Mouse (Mus musculus): ENCODE measurements around the gene Bod1. TPM values are rescaled to one million over a fixed set of nuclear protein-coding genes. Genes with fewer than 3 reads are reported as not detected.
A peak's percentile ranks its signal among the peaks of the same experiment; 100 is the strongest.

Gene Bod1
- polyA plus RNA-seq, 1 experiment from 2014 or later = 136 TPM

GRCm38 (mm10) chr11:31662214-31662613 is 9.5 kb downstream of the Bod1 start:
- no peaks in the 10 kb centered on the region for H3K4me1 ChIP-seq (replicated peaks)
- peaks cover 67% of the 10 kb centered on the region for H3K36me3 ChIP-seq
- WGBS = 86% methylated on average over 7 of the region's 7 CpGs
- no peaks in the 10 kb centered on the region for H3K9me3 ChIP-seq
- DNase-seq (ENCODE audit: low spot score) = no peak
- H3K27me3 ChIP-seq (ENCODE audit: insufficient read depth, poor library complexity, severe bottlenecking) = no peaks in the 10 kb centered on the region
- H3K4me3 ChIP-seq = no peak overlapping the region
- no peak overlapping the region for H3K27ac ChIP-seq

GRCm38 (mm10) chr11:31657806-31658175 is 13.9 kb downstream of the Bod1 start:
- peaks cover 23% of the 10 kb centered on the region for H3K36me3 ChIP-seq
- H3K9me3 ChIP-seq = no peaks in the 10 kb centered on the region

GRCm38 (mm10) chr11:31657168-31657805 is 14.4 kb downstream of the Bod1 start:
- DNase-seq (ENCODE audit: low spot score) = no peak
- Histone ChIP-seq H3K4me1 (replicated peaks) (no peaks in the 10 kb centered on the region), H3K9me3 (0 out of 2 replicates have a peak, but pooled peaks cover 4% of the 10 kb centered on the region), H3K4me3 (no peak overlapping the region), H3K36me3 (peaks cover 18% of the 10 kb centered on the region), H3K27ac (no peak overlapping the region), H3K27me3 (ENCODE audit: insufficient read depth, poor library complexity, severe bottlenecking) (no peaks in the 10 kb centered on the region)
- WGBS = 72% methylated on average over 5 of the region's 5 CpGs

More at GRCm38 (mm10) chr11:31657806-31658175, 13.9 kb downstream of the Bod1 start:
- no peak for DNase-seq (ENCODE audit: low spot score)
- Histone ChIP-seq H3K27ac (no peak overlapping the region), H3K27me3 (ENCODE audit: insufficient read depth, poor library complexity, severe bottlenecking) (no peaks in the 10 kb centered on the region), H3K4me1 (replicated peaks) (no peaks in the 10 kb centered on the region), H3K4me3 (no peak overlapping the region)

- Histone ChIP-seq H3K27me3 (ENCODE audit: insufficient read depth, poor library complexity, severe bottlenecking) (no peaks in the 10 kb centered on the region), H3K36me3 (no peaks in the 10 kb centered on the region), H3K4me3 (no peak overlapping the region), H3K9me3 (0 out of 2 replicates have a peak, but pooled peaks cover 4% of the 10 kb centered on the region), H3K27ac (no peak overlapping the region), H3K4me1 (replicated peaks) (no peaks in the 10 kb centered on the region)
- 67% methylated on average over 2 of the region's 2 CpGs for WGBS
- DNase-seq (ENCODE audit: low spot score) = no peak
Measured at GRCm38 (mm10) chr11:31649507-31649906, 22.2 kb downstream of the Bod1 start.

GRCm38 (mm10) chr11:31647268-31647667 is 24.4 kb downstream of the Bod1 start:
- Histone ChIP-seq H3K4me1 (replicated peaks) (no peaks in the 10 kb centered on the region), H3K27ac (no peak overlapping the region), H3K27me3 (ENCODE audit: insufficient read depth, poor library complexity, severe bottlenecking) (no peaks in the 10 kb centered on the region), H3K36me3 (no peaks in the 10 kb centered on the region), H3K9me3 (no peaks in the 10 kb centered on the region), H3K4me3 (no peak overlapping the region)
- 86% methylated on average over 10 of the region's 10 CpGs for WGBS
- DNase-seq (ENCODE audit: low spot score) = no peak

GRCm38 (mm10) chr11:31646571-31646970 is 25.1 kb downstream of the Bod1 start:
- WGBS = 83% methylated on average over 1 of the region's 1 CpGs
- H3K27me3 ChIP-seq (ENCODE audit: insufficient read depth, poor library complexity, severe bottlenecking) = no peaks in the 10 kb centered on the region

GRCm38 (mm10) chr11:31643120-31643519 is 28.6 kb downstream of the Bod1 start:
- no peak for DNase-seq (ENCODE audit: low spot score)
- no peaks in the 10 kb centered on the region for H3K9me3 ChIP-seq
- 77% methylated on average over 6 of the region's 6 CpGs for WGBS
- no peaks in the 10 kb centered on the region for H3K27me3 ChIP-seq (ENCODE audit: insufficient read depth, poor library complexity, severe bottlenecking)
- H3K27ac ChIP-seq = no peak overlapping the region
- no peaks in the 10 kb centered on the region for H3K4me1 ChIP-seq (replicated peaks)
- H3K4me3 ChIP-seq = no peak overlapping the region
- H3K36me3 ChIP-seq = no peaks in the 10 kb centered on the region

More at GRCm38 (mm10) chr11:31646571-31646970, 25.1 kb downstream of the Bod1 start:
- DNase-seq (ENCODE audit: low spot score) = no peak
- H3K27ac ChIP-seq = no peak overlapping the region
- H3K36me3 ChIP-seq = no peaks in the 10 kb centered on the region
- H3K9me3 ChIP-seq = no peaks in the 10 kb centered on the region
- no peak overlapping the region for H3K4me3 ChIP-seq
- H3K4me1 ChIP-seq (replicated peaks) = no peaks in the 10 kb centered on the region

GRCm38 (mm10) chr11:31641066-31641810 is 30.4 kb downstream of the Bod1 start:
- no peaks in the 10 kb centered on the region for H3K4me1 ChIP-seq (replicated peaks)

GRCm38 (mm10) chr11:31640187-31640586 is 31.5 kb downstream of the Bod1 start:
- Histone ChIP-seq H3K9me3 (no peaks in the 10 kb centered on the region), H3K27me3 (ENCODE audit: insufficient read depth, poor library complexity, severe bottlenecking) (no peaks in the 10 kb centered on the region), H3K27ac (no peak overlapping the region), H3K4me1 (replicated peaks) (no peaks in the 10 kb centered on the region), H3K36me3 (no peaks in the 10 kb centered on the region), H3K4me3 (no peak overlapping the region)
- no peak for DNase-seq (ENCODE audit: low spot score)
- 74% methylated on average over 5 of the region's 5 CpGs for WGBS

More at GRCm38 (mm10) chr11:31641066-31641810, 30.4 kb downstream of the Bod1 start:
- no peaks in the 10 kb centered on the region for H3K9me3 ChIP-seq
- H3K27ac ChIP-seq = no peak overlapping the region
- H3K27me3 ChIP-seq (ENCODE audit: insufficient read depth, poor library complexity, severe bottlenecking) = no peaks in the 10 kb centered on the region
- WGBS = 49% methylated on average over 3 of the region's 3 CpGs
- no peak for DNase-seq (ENCODE audit: low spot score)
- no peaks in the 10 kb centered on the region for H3K36me3 ChIP-seq
- no peak overlapping the region for H3K4me3 ChIP-seq

- Histone ChIP-seq H3K4me3 (no peak overlapping the region), H3K27me3 (ENCODE audit: insufficient read depth, poor library complexity, severe bottlenecking) (no peaks in the 10 kb centered on the region), H3K4me1 (replicated peaks) (no peaks in the 10 kb centered on the region), H3K27ac (no peak overlapping the region), H3K36me3 (no peaks in the 10 kb centered on the region), H3K9me3 (no peaks in the 10 kb centered on the region)
- DNase-seq (ENCODE audit: low spot score) = peak; percentile 76
- 29% methylated on average over 10 of the region's 10 CpGs for WGBS
Measured at GRCm38 (mm10) chr11:31637788-31638373, 33.8 kb downstream of the Bod1 start.

- H3K4me3 ChIP-seq = no peak overlapping the region
- no peaks in the 10 kb centered on the region for H3K4me1 ChIP-seq (replicated peaks)
- H3K9me3 ChIP-seq = no peaks in the 10 kb centered on the region
- no peaks in the 10 kb centered on the region for H3K27me3 ChIP-seq (ENCODE audit: insufficient read depth, poor library complexity, severe bottlenecking)
- no peaks in the 10 kb centered on the region for H3K36me3 ChIP-seq
- DNase-seq (ENCODE audit: low spot score) = no peak
- 91% methylated on average over 5 of the region's 5 CpGs for WGBS
- no peak overlapping the region for H3K27ac ChIP-seq
Measured at GRCm38 (mm10) chr11:31628700-31629099, 43.0 kb downstream of the Bod1 start.

GRCm38 (mm10) chr11:31620796-31621195 is 50.9 kb downstream of the Bod1 start:
- 55% methylated on average over 2 of the region's 2 CpGs for WGBS
- Histone ChIP-seq H3K4me1 (replicated peaks) (0 out of 2 replicates have a peak, but pooled peaks cover 2% of the 10 kb centered on the region), H3K27ac (no peak overlapping the region), H3K4me3 (no peak overlapping the region), H3K27me3 (ENCODE audit: insufficient read depth, poor library complexity, severe bottlenecking) (no peaks in the 10 kb centered on the region), H3K9me3 (no peaks in the 10 kb centered on the region), H3K36me3 (no peaks in the 10 kb centered on the region)
- no peak for DNase-seq (ENCODE audit: low spot score)

GRCm38 (mm10) chr11:31617797-31618196 is 53.9 kb downstream of the Bod1 start:
- no peak overlapping the region for H3K27ac ChIP-seq
- H3K36me3 ChIP-seq = no peaks in the 10 kb centered on the region
- peaks cover 9% of the 10 kb centered on the region; the same call in 1 of the 2 replicates for H3K4me1 ChIP-seq (replicated peaks)
- H3K9me3 ChIP-seq = no peaks in the 10 kb centered on the region
- no peaks in the 10 kb centered on the region for H3K27me3 ChIP-seq (ENCODE audit: insufficient read depth, poor library complexity, severe bottlenecking)
- no peak overlapping the region for H3K4me3 ChIP-seq
- DNase-seq (ENCODE audit: low spot score) = no peak
- WGBS = 81% methylated on average over 3 of the region's 3 CpGs
